Mouse (Mus musculus) leukemia stem cell, adult 10-12 weeks (primary cell): ENCODE data around the gene Arrdc2. TPM values are rescaled to one million over a fixed set of nuclear protein-coding genes. Genes with fewer than 3 reads are reported as not detected.

Source experiments
- polyA plus RNA-seq: library from polyadenylated mRNA; stranded (reverse); fragments of >175 nt; gene quantifications from 2 replicates; pipeline ENCODE4 v1.2.3, GENCODE M21; 2012; ENCODE audit warnings: low replicate concordance

Arrdc2 gene
- 99.3 and 171 TPM in 2 replicates for polyA plus RNA-seq

DNA sequence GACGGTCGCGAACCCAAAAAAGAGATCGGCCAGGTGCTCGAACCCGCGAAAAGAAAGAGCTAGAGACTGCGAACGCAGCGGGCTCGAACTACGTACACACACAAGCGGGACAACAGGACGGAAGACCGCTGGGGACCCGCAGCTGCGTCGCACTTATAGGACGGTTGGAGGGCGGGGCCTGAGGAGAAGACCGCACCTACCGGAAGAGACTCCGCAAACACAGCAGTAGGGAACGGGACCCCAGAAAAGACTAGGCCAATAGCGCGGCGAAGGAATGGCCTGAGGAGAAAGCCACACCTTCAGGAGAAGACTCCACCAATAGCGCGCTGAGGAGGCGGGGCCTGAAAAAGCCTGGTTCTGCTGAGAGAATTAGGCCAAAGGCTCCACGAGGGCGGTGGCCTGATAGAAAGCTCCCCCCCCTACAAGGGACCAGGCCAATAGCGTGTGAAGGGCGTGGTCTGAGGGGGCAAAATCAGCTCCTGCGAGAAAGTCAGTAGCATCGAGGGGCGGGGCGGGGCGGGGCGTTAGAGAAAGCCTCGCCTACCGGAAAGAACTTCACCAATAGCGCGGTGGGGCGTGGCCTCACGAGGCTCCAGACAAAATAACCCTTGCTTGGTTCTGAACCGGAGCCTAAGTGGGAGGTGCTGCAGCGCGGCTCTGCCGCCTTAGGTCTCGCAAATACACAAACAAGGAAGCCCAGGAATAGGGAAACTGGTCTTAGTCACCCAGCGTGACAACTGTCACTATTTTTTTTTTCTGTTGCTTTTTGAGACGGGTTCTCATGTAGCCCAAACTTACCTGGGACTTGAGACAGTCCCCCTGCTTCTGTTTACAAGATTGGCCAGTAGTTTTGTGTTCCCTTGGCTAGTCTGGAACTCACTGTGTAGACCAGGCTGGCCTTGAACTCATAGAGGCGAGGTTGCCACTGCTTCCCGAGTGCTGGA, at the start of gene Arrdc2:
Arrdc2 (minus strand) TSS at position 313 of the 944 bp plus-strand sequence.

GRCm38 (mm10) chr8:70873364-70873985, 34.0 kb upstream of the Arrdc2 start, which contains the start of gene Ccdc124:
TSS of gene Ccdc124 (minus strand) at chr8:70873935.

GRCm38 (mm10) chr8:70862824-70863641, 23.5 kb upstream of the Arrdc2 start, which contains the start of gene Kcnn1:
TSS of gene Kcnn1 (minus strand) at chr8:70863258.

GRCm38 (mm10) chr8:70808239-70808638, 31.3 kb downstream of the Arrdc2 start, which contains the start of gene Il12rb1:
TSS of gene Il12rb1 (plus strand) at chr8:70808449.

GRCm38 (mm10) chr8:70804481-70805206, 34.9 kb downstream of the Arrdc2 start, which contains the start of gene Mast3:
TSS of gene Mast3 (minus strand) at chr8:70805054.

Other genes starting within 250 kb of the Arrdc2 start
- 253 and 312 TPM in 2 replicates for gene Isyna1, start 245.3 kb downstream of the Arrdc2 start, polyA plus RNA-seq
- 1,745 and 3,628 TPM in 2 replicates for gene Ssbp4, start 230.8 kb downstream of the Arrdc2 start, polyA plus RNA-seq
- 12.7 and 15.0 TPM in 2 replicates for gene Lrrc25, start 223.6 kb downstream of the Arrdc2 start, polyA plus RNA-seq
- gene Gdf15, start 207.3 kb downstream of the Arrdc2 start, polyA plus RNA-seq = 8.6 and 17.1 TPM in 2 replicates
- gene Pgpep1, start 179.3 kb downstream of the Arrdc2 start, polyA plus RNA-seq = 3.0 and 4.7 TPM in 2 replicates
- gene Lsm4, start 166.5 kb downstream of the Arrdc2 start, polyA plus RNA-seq = 259 and 742 TPM in 2 replicates
- gene Jund, start 140.8 kb downstream of the Arrdc2 start, polyA plus RNA-seq = 585 and 1,357 TPM in 2 replicates
- gene Iqcn, start 136.3 kb downstream of the Arrdc2 start, polyA plus RNA-seq = not detected in 2 replicates
- not detected in 2 replicates for gene Gm3336, start 121.2 kb downstream of the Arrdc2 start, polyA plus RNA-seq
- gene Pde4c, start 116.0 kb downstream of the Arrdc2 start, polyA plus RNA-seq = 0.76 and 0.99 TPM in 2 replicates
- 20.7 and 31.8 TPM in 2 replicates for gene Rab3a, start 85.0 kb downstream of the Arrdc2 start, polyA plus RNA-seq
- 124 and 154 TPM in 2 replicates for gene Mpv17l2, start 78.8 kb downstream of the Arrdc2 start, polyA plus RNA-seq
- gene Pik3r2, start 63.0 kb downstream of the Arrdc2 start, polyA plus RNA-seq = 120 and 128 TPM in 2 replicates
- 318 and 530 TPM in 2 replicates for gene Mast3, start 34.7 kb downstream of the Arrdc2 start, polyA plus RNA-seq
- 1.1 and 2.2 TPM in 2 replicates for gene Il12rb1, start 31.3 kb downstream of the Arrdc2 start, polyA plus RNA-seq
- gene Kcnn1, start 23.5 kb upstream of the Arrdc2 start, polyA plus RNA-seq = 1.7 and 1.9 TPM in 2 replicates
- 106 and 109 TPM in 2 replicates for gene Ccdc124, start 34.2 kb upstream of the Arrdc2 start, polyA plus RNA-seq
- 0.40 and 0.42 TPM in 2 replicates for gene Slc5a5, start 53.0 kb upstream of the Arrdc2 start, polyA plus RNA-seq
- 810 and 4,309 TPM in 2 replicates for gene Rpl18a, start 57.7 kb upstream of the Arrdc2 start, polyA plus RNA-seq
- 110 and 117 TPM in 2 replicates for gene Map1s, start 66.2 kb upstream of the Arrdc2 start, polyA plus RNA-seq